Mouse (Mus musculus) thymus, adult 18-20 months (tissue): Measurements from ENCODE around the gene Clk1.
"Not testable (repeated sequence)": the region's sequence is repeated elsewhere in the genome, so short reads cannot be mapped to it uniquely, and the experiment has no call there.

Experiments used
- DNase-seq, 2 experiments: peaks; one replicate each; pipeline ENCODE4 v3.0.0; 2022; ENCODE audit warnings: mixed read lengths in 2 of 2

The Clk1 gene

DNA sequence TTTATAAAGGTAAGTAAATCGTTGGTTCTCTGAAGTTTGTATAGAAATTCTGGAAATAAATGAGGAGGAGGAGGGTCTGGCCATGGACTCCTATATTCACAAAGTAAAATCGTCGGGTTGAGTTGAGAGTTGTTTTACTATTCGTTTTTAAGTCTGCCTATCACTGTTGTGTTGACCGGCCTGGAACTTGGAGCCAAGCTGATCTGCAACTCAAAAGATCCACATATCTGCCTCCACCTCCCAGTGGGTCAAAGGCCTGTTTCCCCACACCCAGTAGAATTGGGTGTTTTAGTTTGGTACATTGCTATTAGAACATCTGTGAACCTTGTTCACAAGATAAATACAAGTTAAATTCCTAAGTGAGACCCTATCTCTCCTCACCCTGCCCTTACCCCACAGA, 20.1 kb downstream of the Clk1 start:
- no peak for DNase-seq

DNA sequence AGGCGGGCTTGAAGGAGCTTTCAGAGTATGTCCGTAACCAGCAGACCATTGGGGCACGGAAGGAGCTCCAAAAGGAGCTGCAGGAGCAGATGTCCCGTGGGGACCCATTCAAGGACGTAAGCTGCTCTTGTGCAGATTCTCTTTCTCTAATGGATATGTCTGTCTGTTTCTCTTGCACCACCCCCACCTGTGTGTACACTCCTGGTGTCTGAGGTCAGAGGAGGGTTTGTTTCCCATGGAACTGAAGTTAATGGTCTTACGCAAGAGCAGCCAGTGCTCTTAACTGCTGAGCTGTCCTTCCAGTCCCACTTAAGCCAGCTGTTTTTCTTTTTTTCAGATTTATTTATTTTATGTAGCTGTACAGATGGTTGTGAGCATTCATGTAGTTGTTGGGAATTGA, 22.5 kb downstream of the Clk1 start:
- DNase-seq = no peak

- DNase-seq = no peak
These were observed 26.1 kb downstream of the Clk1 start for GRCm38 (mm10) chr1:58397731-58398130.

DNA sequence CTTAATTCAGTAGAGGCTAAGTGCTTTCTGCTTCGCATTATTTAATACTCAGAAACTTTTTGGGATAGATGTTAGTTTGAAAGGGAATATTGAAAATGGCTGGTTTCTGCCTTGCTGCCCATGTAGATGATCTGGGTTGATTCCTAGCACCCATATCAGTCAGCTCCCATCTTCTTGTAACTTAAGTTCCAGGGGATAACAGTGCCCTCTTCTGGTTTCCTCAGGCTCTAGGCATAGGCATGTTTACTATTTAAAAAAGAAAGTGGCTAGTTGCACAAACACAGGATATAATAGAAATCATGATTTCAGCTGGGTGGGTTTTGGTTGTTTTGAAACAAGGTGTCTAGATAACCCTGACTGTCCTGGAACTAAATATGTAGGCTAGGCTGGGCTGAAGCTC, 27.7 kb downstream of the Clk1 start:
- DNase-seq = no peak

DNA sequence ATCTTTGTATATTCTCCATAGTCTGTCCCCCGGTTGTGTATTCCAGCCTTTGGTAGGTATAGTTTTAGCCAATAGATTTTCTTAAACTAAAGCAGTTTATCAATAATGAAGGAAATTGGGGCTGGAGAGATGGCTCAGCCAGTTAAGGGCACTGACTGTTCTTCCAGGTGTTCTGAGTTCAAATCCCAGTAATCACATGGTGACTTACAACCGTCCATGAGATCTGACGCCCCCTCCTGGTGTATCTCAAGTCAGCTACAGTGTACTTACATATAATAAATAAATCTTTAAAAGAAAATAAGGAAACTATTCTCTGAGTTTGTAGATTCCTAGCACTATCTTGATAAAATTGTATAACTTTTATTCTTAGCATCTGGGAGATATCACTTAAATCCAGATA, 28.5 kb downstream of the Clk1 start:
- no peak for DNase-seq

DNA sequence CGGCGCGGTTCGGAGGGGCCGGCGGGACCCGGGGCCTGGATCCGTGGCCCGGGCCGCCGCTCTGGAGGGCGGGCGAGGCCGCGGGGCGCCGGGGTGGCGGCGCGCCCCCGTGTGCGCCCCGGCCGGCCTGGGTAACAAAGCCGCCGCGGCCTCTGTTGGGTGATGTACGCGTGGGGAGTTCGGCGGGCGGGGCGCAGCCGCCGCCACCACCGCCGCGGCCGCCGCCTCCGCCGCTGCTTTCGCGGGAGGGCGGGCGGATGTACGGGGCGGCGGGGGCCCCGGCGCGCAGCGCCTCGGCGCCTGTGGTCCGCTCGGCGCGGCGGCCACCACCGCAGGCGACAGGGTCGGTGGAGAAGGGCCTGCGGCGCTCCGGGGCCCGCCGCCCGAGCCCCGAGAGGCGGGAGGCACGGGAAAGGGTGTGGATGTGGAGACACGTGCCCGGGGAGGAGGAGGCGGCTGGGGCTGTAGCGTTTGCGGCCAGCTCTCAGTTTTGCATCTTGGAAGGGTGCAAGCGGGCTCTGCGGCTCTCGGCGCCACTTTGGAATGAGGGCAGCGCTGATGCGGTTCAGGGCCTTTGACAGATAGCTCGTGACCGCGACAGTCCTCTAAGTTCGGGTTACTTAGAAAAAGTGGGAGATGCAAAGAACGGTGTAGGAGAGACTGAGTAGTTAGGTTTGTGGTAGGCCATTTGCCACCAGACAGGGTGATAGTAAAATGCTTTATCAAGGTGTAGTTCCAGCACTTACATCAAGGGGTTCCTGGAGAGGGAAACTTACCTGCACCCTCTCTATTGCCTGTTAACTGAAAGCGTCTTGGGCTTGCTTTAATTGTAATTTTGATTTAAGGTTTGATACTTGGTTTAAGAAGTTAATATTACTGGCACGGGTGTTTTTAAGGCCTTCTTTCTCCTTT, 30.3 kb downstream of the Clk1 start:
- DNase-seq = peak; percentile 28 to 46

- DNase-seq = peak; percentile 88 to 89
These were observed 31.1 kb downstream of the Clk1 start, which contains the start of gene Bzw1 for GRCm38 (mm10) chr1:58392652-58393283. Gene Bzw1 (plus strand): TSS chr1:58392898.

DNA sequence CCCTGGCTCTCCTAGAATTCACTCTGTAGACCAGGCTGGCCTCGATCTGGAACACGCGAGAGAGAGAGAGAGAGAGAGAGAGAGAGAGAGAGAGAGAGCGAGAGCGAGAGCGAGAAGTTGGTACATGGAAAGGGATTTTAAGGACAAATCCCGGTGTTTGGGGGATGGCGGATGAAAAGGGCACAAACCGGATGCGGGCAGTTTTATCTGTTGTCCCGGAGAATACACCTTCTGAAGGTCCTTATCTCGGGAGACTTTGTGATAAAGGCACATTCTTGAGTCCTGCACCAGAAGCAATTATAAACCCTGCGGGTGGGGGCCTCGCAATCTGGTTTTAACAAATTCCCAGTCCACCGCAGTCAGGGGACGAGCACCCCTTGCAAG, 31.6 kb downstream of the Clk1 start:
- no peak for DNase-seq

DNA sequence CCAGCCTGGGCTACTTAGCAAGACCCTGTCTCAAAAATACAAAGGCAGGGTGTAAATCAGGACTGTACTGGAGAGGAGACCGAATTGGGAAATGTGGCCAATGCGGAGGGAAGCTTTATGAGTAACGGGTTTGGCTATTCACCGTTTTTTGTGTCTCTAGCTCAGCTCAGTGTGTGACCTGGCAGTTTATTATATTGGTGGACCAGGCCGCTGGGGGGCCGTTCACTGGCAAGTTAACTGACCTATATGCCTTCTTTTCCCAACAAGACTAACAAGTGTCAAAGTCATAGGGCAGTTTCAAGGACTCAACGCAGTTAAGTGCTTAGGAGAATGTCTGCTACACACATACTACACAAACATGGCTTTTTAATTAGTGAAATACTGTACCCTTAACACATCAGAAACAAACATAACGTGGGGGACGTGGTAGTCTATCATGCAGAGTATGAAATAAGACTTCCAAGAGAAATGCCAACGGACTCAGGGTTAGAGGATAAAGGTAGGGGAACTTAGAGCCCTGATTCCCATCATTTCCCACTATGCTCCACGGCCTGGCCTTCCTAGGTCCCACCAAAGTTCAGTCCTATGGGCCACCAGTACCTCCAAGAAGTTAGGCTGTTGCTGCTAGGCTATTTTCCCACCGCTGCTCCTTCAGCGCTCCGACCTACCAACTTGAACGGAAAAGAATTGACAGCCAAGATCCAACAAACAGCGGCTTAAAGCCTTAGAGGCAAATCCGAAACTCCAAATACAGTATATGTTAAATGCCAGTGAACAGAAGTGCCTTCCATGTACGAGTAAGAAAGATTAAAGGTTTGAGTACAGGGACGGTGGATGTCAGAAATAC, 32.2 kb downstream of the Clk1 start:
- DNase-seq = no peak

GRCm38 (mm10) chr1:58382586-58383281, 41.1 kb downstream of the Clk1 start:
- no peak for DNase-seq

- DNase-seq = no peak
These were observed 48.2 kb downstream of the Clk1 start for GRCm38 (mm10) chr1:58375574-58376147.

DNA sequence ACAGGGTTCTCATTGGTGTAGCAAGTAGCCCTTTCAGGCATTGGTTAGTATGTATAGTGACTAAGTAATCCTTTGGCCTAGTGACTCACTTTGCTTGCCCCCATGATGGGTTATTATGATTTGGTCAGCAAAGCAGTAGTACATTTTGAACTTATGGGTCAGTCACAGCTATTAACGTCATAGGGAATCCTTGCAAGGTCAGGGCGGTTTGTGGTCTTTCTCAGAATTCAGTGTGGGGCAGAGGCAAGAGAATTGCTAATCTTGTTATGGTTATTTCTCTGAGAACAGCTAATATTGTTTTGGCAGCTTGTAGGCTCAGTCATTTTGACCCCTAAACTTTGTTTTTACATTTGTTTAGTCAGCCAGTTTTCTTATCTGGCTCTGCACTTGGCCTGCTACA, 49.6 kb downstream of the Clk1 start:
- DNase-seq = not testable (repeated sequence)

DNA sequence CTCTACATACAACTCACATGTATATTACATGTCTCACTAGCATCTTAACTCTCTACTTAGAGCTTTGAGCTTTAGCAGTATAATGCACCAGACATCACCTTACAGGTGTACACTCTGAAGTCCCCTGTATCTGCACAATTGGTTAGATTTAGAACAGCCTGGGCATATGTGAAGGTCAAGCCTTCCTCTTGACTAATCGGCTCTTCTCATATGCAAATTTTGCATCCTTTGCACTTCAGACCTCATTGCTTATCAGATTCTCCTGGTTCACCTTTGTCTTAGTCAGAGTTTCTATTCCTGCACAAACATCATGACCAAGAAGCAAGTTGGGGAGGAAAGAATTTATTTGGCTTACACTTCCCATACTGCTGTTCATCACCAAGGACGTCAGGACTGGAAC, 54.1 kb downstream of the Clk1 start:
- no peak for DNase-seq

- no peak for DNase-seq
These were observed 57.0 kb downstream of the Clk1 start for GRCm38 (mm10) chr1:58366737-58367471.

- no peak for DNase-seq
These were observed 58.0 kb downstream of the Clk1 start for GRCm38 (mm10) chr1:58365829-58366228.

- no peak for DNase-seq
These were observed 59.3 kb downstream of the Clk1 start for GRCm38 (mm10) chr1:58364551-58364950.

- no peak for DNase-seq
These were observed 61.6 kb downstream of the Clk1 start for GRCm38 (mm10) chr1:58362296-58362695.
